Mouse (Mus musculus) left cerebral cortex, adult 8-10 months (tissue): ENCODE data around the gene Pde1a. TPM values are rescaled to one million over a fixed set of nuclear protein-coding genes. Genes with fewer than 3 reads are reported as not detected.

ENCODE experiments used
- DNase-seq, 2 experiments: peaks; one replicate each; pipeline ENCODE4 v3.0.0; 2022; ENCODE audit warnings: low spot score in 2 of 2
- total RNA-seq, 4 experiments: library from RNA; stranded (reverse); gene quantifications; 2 replicates each; pipeline ENCODE4 v1.2.4; 2022

The Pde1a gene
- total RNA-seq, 4 experiments from 2014 or later, result 130 to 169 (median 154) TPM

- no peak for DNase-seq
Measured at GRCm38 (mm10) chr2:79825853-79826252, 303.4 kb downstream of the Pde1a start.

GRCm38 (mm10) chr2:79819543-79819942, 309.7 kb downstream of the Pde1a start:
- no peak for DNase-seq

- no peak for DNase-seq
Measured at GRCm38 (mm10) chr2:79815708-79816484, 313.4 kb downstream of the Pde1a start.

- no peak for DNase-seq
Measured at GRCm38 (mm10) chr2:79798627-79799026, 330.6 kb downstream of the Pde1a start.

GRCm38 (mm10) chr2:79797444-79797843, 331.8 kb downstream of the Pde1a start:
- no peak for DNase-seq

GRCm38 (mm10) chr2:79793186-79793585, 336.1 kb downstream of the Pde1a start:
- no peak for DNase-seq

- no peak for DNase-seq
Measured at GRCm38 (mm10) chr2:79786467-79786866, 342.8 kb downstream of the Pde1a start.

- no peak for DNase-seq
Measured at GRCm38 (mm10) chr2:79785541-79786134, 343.6 kb downstream of the Pde1a start.

Other genes with a start within 250 kb of the Pde1a start
- not detected for gene Prdx6b, start 163.0 kb upstream of the Pde1a start, total RNA-seq
- 10 to 100 TPM; 67.8 to 74.4 (median 72.1) TPM for gene Dnajc10, start 186.0 kb upstream of the Pde1a start, total RNA-seq